Mouse (Mus musculus) right cerebral cortex, adult 18-20 months (tissue): Measurements from ENCODE around the gene Asphd2.
A peak's percentile ranks its signal among the peaks of the same experiment; 100 is the strongest.
"Not testable (repeated sequence)": the region's sequence is repeated elsewhere in the genome, so short reads cannot be mapped to it uniquely, and the experiment has no call there.

ENCODE experiments used
- DNase-seq: peaks from one replicate; pipeline ENCODE4 v3.0.0; 2022; ENCODE audit warnings: mixed read lengths

Gene Asphd2

DNA sequence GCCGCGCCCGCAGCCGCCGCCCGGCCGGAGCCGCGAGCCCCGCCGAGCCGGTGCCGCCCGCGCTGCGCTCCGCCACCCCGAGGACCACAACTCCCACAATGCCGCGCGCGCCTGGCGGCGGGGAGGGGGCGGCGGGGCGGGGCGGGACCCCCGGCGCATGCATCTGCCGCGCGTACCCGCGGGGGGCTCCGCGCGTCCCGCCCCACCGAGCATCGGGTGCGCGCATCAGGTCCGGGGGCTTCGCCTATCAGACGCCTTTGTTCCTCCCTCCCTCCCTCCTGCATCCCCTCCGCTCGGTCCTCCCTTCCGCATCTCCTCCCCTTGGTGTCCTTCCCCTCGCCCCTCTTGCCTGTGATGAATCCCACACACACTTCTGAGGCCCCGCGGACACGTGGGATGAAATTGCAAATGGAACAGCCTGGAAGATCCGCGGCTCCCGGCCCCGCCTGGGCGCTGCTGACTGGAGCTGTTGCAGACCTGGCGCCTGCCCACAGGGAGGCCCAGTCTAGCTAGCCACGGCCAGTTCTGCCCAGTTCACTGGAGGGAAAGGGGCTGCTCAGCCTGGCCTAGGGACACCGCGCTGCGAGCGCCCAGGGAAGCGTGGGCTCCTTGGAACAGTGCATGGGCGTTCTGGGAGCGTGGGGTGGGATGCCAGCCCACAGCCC lies at the start of gene Asphd2:
Asphd2 (minus strand) TSS at position 88 of the 665 bp plus-strand sequence.
- DNase-seq: peak; percentile 85

DNA sequence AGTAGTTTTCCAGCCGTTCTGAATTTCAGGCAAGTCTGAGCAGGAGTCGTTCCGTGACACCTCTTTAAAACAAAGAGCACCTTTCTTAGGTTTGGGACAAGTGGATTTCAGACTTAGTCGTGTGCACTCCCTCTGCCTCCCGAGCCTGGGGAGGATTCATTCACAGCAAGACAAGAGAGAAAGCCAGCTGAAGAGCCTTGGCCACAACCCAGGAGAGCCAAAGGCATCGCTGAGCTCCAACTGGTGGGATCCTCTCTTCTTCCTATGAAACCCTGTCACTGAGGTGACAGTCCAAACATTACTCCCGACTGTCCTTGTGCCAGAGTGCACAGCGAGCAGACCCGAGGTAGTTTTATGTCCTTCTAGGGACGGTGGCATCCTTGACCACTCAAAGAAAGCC lies 43.9 kb upstream of the Asphd2 start:
- no peak for DNase-seq

DNA sequence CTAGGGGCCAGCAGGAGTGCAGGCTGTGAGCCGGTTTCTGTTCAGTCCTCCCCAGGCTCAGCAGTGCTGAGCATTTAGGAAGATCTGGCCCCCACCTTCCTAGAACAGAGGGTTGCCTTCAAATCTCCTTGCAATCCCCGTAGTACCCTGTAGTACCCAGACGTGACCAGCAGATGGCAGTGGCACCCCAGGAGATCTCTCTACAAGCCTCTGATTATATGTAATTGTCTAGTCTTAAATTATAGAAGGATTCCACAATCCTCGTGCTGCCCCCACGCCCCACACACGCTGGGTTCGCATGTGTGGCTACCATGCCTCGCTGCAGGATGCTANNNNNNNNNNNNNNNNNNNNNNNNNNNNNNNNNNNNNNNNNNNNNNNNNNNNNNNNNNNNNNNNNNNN lies 38.3 kb upstream of the Asphd2 start:
- DNase-seq: peak; percentile 80

DNA sequence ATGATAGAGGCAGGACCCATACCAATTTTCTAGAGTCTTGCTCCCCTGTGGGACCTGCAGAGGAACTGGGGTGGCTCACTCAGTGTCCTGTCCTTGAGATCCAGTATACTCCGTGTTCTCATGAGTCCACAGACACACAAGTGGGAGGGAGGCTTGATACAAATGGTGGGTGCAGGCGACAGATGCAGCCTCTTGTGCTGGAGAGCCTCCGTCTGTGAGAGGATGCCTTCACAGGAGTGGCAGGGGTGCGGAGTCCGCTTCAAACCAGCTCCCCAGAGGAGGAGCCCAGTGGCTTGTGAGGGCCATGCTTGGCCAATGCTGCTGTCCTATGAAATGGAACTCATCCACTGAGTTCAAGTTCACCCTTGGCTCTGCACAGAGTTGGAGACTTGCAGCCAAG lies 37.4 kb upstream of the Asphd2 start:
- DNase-seq: peak; percentile 46

DNA sequence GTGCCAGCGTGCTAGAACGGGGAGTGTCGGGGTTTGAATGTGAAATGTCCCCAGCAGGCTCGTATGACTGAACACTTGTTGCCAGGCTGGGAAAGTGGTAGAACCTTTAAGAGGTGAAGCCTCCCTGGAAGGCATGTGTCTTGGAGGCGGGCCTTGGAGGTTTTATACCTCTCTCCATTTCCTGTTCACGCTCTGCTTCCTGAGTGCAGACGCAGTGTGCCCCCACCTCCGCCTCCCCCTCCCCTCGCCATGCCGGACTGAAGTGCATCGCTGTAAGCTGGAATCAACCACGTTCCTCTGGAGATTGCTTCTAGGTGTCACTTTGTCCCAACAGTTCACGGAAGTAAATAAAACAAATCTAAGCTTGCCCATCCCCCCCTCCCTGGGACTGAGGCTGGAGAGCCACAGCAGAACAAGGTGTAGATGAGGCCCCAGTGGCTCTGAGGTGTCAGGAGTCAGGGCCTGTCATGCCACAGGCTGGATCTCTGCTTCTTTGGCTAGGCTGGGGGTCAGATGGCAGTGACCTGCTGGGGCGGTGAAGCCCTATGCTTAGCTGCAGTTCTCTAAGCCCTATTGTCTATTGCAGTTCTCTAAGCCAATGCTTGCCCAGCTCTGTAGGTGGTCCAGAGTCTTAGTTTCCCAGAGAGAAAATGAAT lies 36.6 kb upstream of the Asphd2 start:
- DNase-seq: no peak

DNA sequence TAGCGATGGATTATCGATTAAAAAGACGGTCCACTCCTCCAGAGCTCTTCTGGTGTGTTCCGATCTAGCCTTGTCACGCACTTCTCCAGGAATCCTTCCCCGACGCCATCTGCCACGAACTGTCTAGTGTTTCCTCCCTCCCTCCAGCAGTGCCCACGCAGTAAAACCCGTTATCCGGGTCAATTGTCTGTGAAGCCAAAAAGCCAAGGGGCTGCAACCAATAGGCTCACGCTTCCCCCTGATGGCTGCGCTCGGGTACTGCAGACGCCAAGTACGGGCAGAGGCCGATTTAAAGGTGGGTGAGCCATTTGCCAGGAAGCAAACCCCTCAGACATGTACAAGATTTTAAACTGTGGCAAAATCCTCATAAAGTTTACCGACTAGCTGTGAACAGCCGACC lies 34.3 kb upstream of the Asphd2 start:
- peak; percentile 58 for DNase-seq

DNA sequence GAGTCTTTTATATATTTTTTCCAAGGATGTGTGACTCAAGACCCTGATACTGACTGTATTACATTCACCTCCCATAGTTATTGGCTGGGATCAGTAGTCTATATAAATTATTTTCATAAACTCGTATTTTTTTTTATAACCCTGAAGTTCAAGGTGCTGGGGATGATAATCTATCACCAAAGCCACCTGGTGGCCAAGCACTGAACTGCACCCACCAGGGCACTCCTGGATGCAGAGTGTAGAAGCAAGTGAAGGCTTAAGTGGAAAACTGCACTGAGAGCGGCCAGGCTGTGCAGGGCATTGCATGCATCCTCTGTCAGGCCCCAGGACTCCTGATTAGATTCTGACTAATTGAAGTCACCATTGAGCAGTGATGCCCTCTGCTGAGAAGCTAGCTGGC lies 32.6 kb upstream of the Asphd2 start:
- peak; percentile 63 for DNase-seq

DNA sequence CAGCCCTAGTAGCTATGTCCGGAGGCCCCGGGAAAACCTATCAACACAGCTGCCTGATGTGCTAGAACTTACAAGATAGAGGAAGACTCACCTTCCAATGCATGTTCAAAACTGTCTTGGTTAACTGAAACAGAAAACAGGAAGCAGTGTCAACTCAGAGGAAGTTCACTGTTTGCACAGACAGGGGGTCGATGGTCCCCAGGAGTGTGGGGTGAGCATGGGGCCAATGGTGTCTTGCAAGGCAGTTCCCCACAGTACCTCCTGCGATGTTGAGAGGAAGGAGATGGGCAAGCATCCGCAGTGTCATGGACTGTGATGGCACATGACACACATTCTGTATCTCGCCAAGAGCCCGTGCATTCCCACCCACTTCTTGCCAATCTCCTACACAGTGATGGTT lies 32.0 kb upstream of the Asphd2 start:
- no peak for DNase-seq

DNA sequence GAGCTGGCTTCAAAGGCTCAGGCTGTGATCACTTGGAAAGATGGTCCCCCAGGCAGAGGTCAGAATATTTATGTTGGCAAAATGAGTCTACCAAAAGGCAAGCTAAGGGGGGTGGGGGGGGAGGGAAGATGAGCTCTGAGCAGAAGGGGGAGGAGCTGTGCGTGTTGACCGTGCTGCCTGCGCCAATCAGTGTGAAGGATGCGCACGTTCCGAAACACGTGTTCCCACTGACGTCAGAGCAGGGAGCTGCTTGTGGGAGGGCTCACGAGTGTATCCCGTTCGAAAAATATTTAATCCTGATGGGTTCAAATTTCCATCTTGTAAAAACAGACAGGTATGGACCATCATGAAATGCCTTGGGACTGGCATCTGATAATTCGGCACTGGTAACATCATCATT lies 24.9 kb upstream of the Asphd2 start:
- DNase-seq: no peak

DNA sequence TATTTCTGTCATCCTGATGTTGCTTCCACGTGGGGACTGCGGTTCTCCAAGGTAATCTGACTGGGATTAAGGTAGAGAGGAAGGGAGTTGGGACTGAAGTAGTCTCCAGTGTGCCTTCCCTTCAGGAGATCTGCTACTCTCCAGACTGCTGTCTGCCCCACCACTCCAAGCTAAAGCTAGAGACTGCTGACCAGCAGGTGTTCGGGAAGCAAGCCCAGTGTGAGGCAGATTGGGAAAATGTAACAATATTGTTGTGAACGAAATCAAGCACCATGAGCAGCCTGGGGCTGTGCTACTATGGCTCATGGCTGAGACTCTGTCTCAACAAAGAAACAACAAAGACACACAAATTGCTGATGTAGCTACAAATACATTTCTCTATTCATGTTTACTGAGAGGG lies 23.4 kb upstream of the Asphd2 start:
- DNase-seq: no peak

DNA sequence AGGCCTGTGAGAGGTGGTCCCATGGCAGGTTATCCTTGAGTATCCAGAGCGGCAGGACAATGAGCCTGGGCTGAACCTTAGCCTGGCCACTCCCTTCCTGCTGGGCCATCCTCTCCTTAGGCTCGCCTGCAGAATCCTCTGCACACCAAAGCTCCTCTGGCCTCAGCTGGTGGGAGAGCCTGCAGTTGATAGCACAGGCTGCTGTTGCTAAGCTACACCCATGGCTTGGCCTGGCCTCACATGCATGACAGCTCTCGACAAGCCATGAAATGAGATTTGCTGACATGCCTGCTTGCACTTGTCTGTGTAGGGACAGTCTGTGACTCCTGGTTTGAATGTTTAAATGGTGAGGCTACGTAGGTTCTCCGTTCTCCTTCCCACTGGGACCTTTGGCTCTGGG lies 22.0 kb upstream of the Asphd2 start:
- no peak for DNase-seq

DNA sequence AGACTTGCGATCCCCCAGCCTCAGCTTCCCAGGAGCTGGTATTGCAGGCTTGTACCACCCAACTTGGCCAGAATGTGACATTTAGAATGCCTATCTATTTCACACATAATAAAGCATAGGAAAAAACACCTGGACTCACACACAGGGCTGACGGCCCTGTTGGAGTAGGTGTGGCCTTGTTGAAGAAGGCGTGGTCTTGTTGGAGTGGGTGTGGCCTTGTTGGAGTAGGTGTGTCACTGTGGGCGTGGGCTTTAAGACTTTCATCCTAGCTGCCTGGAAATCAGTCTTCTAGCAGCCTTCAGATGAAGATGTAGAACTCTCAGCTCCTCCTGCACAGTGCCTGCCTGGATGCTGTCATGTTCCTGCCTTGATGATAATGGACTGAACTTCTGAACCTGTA lies 18.1 kb upstream of the Asphd2 start:
- not testable (repeated sequence) for DNase-seq

DNA sequence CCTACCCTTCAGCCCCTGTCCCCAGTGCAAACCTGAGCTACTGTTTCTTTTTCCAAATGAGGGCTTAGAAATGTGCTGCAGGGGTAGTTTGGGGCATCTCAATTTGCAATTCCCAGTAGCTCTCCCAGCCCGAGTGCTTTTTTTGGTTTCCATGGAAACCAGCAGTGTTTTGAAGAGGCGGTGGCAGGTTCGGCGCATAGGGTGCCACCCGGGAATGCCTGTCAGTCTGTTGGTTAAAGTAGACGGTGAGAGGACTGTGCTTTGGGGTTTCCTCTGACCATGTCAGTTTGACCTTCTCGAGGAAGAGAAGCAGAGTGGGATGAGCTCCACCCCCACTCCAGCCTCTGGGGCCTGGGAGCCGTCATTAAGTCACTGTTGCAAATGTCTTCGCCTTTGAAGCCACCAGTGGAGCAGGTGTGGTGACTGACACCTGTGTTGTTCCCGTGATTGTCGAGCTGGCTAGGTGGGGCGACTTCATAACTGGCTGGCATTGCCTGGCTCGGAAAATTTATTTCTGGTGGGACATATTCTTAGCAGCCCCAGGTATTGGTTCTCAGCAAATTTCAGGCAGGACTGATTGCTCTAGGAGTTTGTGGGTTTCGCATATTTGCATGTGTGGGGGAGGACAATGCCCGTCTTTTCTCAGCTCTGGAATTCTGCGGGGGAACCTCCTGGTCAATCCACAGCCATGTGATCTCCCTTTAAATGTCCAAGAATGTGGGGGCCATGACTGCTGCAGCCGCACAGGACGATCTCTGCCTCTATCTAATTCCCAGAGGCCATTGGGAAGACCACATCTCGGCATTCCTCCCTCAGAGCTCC lies 17.1 kb upstream of the Asphd2 start:
- DNase-seq: peak; percentile 85

DNA sequence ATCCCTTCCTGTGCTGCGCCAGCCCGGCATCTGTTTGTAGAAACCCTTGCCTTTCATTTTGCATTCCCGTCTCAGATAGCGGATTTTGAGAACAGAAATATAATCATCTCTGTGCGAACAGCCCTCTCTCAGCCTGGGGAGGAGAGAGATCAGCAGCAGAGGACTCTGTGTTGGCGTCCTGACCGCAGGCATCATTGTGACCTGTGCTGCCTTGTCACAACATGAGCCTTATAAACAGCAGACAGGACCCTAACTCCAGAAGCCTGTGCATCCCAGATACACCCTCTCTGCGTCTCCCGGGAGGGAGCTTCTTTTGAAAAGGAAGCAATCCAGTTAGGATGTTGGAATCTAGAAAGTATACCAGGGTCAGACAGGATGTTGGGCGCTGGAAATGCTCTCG lies 16.4 kb upstream of the Asphd2 start:
- DNase-seq: no peak

DNA sequence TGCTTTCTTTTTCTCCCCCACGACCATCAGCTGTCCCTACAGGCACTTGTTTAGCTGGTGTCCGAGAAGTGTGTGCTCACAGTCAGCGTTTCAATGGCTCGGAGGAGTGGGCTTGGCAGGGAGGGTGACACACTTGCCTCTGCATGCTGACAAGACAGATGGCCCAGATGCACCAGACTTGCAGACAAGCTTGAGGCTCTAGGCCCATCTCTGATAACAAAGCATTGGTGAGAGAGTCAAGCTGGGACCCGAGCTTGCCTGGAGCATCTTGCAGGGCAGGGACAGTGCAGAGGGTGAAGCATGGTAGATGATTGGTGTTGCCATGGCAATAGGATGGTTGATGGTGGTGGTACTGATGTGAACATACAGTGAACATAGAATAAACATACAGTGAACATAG lies 14.6 kb upstream of the Asphd2 start:
- no peak for DNase-seq

DNA sequence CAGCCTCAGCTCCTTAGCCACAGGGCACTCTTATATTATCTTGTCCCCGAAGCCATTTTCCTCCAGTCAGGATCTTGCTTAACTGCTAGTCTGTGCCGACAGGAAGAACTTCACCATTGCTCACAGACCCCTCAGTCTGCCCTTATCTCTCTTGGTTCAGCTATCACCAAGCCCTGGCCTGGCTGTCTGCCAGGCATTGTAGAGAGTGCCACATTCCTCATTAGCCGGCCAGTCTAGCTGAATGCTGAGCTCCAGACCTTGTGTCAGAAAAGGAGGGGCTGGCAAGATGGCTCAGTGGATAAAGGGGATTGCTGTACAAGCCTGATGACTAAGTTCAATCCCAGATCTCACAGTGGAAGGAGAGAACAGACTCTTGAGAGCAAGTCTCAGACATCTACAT lies 11.4 kb upstream of the Asphd2 start:
- DNase-seq: no peak

DNA sequence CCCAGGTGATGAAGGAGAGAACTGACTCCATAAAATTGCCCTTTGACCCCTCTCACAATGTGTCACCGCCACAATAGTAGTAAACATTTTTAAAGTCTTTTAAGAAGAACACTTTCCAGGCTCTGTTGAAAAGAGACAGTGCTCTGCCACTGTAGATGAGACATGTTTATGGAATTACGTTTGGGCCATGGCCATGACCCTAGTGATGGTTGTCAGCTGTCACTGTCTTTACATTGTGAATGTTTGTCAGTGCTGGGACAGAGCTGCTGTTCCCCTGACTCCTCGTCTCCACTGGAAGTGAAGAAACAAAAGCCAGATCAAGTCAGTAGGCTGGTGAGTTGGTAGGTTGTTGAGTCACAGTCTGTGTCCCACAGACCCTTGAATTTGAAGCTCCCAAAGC lies 7.8 kb upstream of the Asphd2 start:
- DNase-seq: no peak

DNA sequence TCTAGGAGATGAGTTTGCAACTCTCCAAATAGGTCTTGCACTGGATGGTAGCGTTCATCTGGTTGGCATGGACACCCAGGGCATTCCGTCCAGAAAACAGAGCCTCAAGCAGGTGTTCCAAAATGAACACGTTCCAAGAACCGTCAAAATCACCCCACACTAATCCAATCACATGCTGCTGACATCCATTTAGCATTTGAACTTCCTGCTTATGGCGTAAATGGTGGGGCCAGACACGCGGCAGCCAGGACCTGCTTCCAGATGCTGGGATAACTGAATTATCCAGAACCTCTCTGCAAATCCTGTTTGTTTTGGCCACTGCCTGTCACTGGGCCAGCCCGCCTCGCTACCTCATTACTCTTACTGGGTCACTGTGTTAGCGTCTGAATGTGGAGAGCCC lies 4.6 kb upstream of the Asphd2 start:
- DNase-seq: no peak

DNA sequence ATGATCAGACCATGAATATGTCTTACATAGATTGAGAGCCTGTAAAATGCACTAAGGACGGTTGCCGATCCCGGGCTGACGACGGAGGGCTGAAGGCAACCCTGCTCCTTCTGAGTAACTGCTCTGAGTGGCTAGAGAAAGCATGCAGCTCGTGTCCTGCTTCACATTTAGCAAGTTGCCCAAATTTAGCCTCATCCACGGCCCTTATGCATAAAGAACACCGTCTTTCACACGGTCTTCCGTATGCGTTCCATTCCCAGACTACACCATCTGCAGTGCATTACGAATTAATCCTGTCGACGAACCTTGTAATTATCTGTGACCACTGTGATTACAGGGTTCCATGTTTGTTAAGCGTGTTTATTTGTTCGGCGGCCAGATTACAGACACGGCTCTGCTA lies 1.4 kb upstream of the Asphd2 start:
- DNase-seq: no peak

DNA sequence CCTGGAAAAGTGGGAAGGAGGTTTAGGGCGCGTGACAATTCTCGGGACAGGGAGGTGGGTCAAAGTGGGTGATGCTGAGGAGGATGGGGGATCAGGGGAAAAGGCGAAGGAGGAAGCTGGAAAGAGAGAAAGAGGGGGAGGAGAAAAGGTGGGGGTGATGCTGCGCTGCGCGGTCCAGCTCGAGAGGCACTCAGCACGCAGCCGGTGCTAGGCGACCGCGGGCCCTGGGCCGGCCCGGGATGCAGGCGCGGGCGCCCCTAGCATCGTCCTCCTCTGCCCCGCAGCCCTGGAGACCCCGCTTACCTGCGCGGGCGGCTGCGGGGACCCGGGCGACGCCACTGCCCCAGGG lies 277 bp downstream of the Asphd2 start:
- no peak for DNase-seq

DNA sequence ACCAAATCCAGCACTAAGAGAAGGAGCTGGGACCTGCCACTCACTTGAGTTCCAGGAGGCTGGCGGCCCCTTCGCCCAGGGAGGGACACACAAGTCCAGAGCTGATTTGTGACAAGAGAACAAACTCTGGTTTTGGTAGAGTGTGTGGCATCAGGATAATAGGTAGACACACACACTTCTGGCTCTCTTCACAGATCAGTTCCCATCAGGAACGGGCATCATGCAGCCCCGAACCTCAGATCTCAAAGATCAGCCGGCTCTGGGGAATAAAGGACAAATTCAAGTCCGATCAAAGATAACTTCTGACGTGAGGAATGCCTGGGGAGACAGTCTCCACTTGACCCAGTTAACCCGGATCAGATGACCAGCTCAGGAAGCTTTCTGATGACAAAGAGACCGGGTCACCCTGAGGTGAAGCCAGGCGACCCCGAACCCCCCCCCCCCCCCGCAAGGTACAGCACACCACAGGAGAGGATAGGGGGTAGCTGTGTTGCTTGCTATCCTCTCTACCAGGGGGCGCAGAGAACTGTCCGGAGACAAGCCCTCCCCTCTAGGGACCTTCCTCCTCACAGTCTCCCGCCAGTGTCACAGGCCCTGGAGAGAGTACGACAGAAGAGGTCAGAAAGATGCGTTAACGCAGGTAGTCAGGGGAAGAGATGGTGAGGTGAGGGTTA lies 788 bp downstream of the Asphd2 start:
- DNase-seq: no peak

DNA sequence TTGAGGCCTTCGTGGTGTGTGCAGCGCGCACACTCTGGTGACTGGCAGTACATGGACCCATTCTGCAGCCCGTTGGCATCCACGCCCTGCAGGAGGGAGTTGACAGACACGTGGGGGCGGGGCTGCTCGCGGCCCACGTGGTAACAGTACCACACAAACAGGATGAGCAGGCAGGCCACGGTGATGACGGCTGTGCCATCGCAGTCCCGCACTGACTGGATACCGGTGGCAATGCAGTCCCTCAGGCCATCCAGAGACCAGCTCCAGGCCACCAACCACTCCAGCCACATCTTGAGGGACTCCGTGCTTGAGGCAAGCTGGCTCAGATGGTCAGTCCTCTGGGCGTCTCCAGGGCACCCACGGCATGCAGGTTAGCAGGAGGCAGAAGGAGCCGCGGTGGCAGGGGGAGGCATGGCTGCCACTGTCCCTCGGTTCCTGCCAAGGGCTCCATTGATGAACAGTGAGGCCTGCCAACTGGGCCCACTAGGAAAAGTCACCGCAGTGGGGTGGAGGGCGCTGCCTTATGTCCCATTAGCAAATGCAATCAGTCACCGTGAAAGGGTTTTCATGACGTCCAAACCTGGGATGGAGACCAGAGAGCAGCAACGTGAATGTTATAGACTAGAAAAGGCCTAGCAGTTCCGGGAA lies 2.9 kb downstream of the Asphd2 start:
- DNase-seq: no peak

DNA sequence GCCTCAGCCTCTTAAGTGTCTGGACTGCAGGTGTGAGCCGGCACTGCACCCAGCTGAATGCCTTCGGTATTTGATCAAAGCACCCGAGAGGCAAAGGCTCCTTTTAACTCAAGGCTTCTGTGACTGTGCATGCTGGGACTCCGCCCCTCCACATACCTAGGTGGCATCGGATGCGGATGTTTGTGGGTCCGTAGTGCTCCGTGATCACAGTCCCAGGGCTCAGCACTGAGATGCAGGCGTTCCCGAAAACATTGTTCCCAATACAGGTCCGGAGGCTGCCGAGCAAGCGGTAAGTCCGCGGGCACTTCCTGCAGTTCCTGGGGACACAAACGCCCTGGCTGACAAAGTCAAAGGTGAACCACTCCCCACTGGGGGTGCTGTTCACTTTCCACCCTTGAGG lies 3.7 kb downstream of the Asphd2 start:
- no peak for DNase-seq
